Mouse (Mus musculus): ENCODE data around the gene Fkbpl. TPM values are rescaled to one million over a fixed set of nuclear protein-coding genes. Genes with fewer than 3 reads are reported as not detected.

Fkbpl gene
- polyA plus RNA-seq, 1 experiment from 2014 or later: 14.4 TPM

DNA sequence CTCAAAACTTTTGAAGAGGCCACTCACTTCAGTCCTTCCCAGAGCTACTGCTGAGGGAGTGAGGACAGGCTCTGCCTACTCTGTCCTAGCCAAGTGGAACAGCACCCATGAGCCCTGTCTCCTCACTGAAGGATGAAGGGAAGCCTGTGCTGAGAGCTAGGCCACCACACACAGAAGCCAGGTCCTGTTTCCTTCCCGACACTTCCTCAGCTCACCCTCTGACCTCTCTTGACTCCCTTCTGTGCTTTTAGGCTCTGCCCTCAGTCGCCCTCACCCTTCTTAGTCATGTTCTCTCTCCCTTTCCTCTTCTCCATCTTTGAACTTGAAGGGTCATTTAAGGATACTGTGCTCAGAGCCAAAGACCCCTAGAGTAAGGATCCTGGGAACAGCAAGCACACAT lies 12.7 kb downstream of the Fkbpl start:
- ATAC-seq (ENCODE audit: low FRiP score) (no peak), DNase-seq (ENCODE audit: low spot score, missing footprints) (no peak)
- no peaks in the 10 kb centered on the region for H3K27me3 ChIP-seq (ENCODE audit: control insufficient read depth, insufficient read depth, low read length)
- H3K4me1 ChIP-seq (ENCODE audit: control insufficient read depth, insufficient read depth, low read length): peaks cover 3% of the 10 kb centered on the region; the same call in 1 of the 2 replicates
- no peak overlapping the region for H3K27ac ChIP-seq (ENCODE audit: low read depth, low read length)
- H3K4me2 ChIP-seq: no peak overlapping the region
- no peak overlapping the region for H3K4me3 ChIP-seq (ENCODE audit: low read depth, low read length)
- peaks cover 4% of the 10 kb centered on the region for H3K36me3 ChIP-seq (ENCODE audit: control insufficient read depth, insufficient read depth, low read length)
- H3K9ac ChIP-seq (ENCODE audit: low read length): no peak overlapping the region
- H3K9me3 ChIP-seq (ENCODE audit: control insufficient read depth, low read length): no peaks in the 10 kb centered on the region
- 51% methylated on average over 2 of the region's 2 CpGs for WGBS

DNA sequence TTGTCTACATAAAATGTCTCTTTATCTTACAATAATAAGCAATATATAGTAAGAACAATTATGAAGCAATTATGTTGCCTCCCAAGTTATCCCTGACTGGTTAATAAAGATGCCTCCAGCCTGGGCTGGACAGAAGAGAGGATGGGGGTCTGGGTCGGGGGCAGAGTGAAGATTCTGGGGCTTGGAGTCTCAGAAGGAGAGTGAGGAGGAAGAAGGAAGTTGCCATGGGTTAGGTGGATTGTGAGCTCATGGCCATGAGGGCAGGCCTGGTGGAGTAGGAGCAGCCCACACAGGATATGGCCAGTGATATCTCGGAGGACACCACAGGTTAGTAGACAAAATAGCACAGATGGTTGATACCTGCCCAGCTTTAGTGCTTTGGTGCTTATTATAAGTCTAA lies 13.6 kb downstream of the Fkbpl start:
- ATAC-seq (ENCODE audit: low FRiP score) (no peak), DNase-seq (ENCODE audit: low spot score, missing footprints) (no peak)
- H3K4me3 ChIP-seq (ENCODE audit: low read depth, low read length): no peak overlapping the region
- 79% methylated on average over 2 of the region's 2 CpGs for WGBS
- H3K4me2 ChIP-seq: no peak overlapping the region
- H3K9ac ChIP-seq (ENCODE audit: low read length): no peak overlapping the region
- H3K27ac ChIP-seq (ENCODE audit: low read depth, low read length): no peak overlapping the region
- H3K4me1 ChIP-seq (ENCODE audit: control insufficient read depth, insufficient read depth, low read length): peaks cover 3% of the 10 kb centered on the region; the same call in 1 of the 2 replicates
- peaks cover 1% of the 10 kb centered on the region for H3K36me3 ChIP-seq (ENCODE audit: control insufficient read depth, insufficient read depth, low read length)
- no peaks in the 10 kb centered on the region; the same call in 1 of the 2 replicates for H3K27me3 ChIP-seq (ENCODE audit: control insufficient read depth, insufficient read depth, low read length)
- H3K9me3 ChIP-seq (ENCODE audit: control insufficient read depth, low read length): no peaks in the 10 kb centered on the region

DNA sequence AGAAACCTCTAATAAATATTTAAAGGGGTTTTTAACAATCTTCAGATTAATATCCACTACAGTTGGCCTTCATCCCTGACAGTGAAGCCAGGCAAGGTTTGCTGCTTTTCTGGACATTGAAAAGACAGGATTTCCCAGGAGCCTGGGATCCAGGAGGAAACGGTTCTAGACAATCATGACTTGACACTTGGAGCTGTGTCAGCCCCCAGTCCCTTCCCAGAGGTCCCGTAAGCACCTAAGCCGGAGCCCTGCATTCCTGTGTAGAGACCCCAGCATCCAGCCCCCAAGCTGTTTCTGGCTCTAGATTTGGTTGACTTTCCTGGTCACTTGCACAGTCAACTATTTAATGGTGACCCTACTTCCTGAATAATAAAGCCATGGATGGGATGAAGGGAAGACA lies 14.0 kb downstream of the Fkbpl start:
- DNase-seq (ENCODE audit: low spot score, missing footprints) (no peak), ATAC-seq (ENCODE audit: low FRiP score) (no peak)
- H3K4me3 ChIP-seq (ENCODE audit: low read depth, low read length): no peak overlapping the region
- WGBS: 87% methylated on average over 3 of the region's 3 CpGs
- H3K27ac ChIP-seq (ENCODE audit: low read depth, low read length): no peak overlapping the region
- no peaks in the 10 kb centered on the region for H3K36me3 ChIP-seq (ENCODE audit: control insufficient read depth, insufficient read depth, low read length)
- H3K4me2 ChIP-seq: no peak overlapping the region
- H3K9ac ChIP-seq (ENCODE audit: low read length): no peak overlapping the region
- peaks cover 3% of the 10 kb centered on the region; the same call in 1 of the 2 replicates for H3K4me1 ChIP-seq (ENCODE audit: control insufficient read depth, insufficient read depth, low read length)
- H3K9me3 ChIP-seq (ENCODE audit: control insufficient read depth, low read length): no peaks in the 10 kb centered on the region
- H3K27me3 ChIP-seq (ENCODE audit: control insufficient read depth, insufficient read depth, low read length): no peaks in the 10 kb centered on the region; the same call in 1 of the 2 replicates

DNA sequence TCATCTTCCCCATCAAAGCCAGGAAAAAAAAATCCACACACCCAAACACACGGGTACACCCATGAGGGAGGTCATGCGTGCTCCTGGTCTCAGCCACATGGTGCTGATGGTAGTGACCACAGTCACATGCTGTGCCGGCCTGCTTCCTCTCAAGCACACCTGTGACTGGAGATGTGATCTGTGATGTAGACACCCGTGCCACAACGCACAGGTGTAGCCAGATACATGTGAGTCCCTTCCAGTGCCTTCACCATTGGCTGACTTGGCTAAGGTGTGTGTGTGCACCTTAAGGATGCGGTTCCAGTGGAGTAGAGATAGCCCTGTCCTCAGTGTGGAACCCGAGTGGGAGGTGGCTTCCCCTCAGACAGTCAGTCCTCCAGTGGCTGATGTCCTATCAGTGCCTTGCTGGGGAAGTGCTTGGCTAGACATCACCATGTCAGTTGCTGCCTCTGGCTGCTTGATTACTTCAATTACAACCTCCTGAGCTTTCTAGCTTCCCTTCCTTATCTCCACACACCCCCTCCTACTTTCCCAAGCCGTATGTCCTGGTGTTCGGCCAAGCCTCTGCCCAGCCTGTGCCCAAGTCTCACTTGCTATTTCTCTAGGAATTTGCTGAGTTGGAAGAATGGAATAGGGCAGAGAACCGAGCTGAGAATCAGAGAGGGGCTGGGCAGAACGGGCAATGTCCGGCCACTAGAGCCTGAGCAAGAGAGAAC lies 14.8 kb downstream of the Fkbpl start:
- Histone ChIP-seq H3K27ac (ENCODE audit: low read depth, low read length) (no peak overlapping the region), H3K4me3 (ENCODE audit: low read depth, low read length) (no peak overlapping the region), H3K9me3 (ENCODE audit: control insufficient read depth, low read length) (no peaks in the 10 kb centered on the region), H3K36me3 (ENCODE audit: control insufficient read depth, insufficient read depth, low read length) (no peaks in the 10 kb centered on the region), H3K4me1 (ENCODE audit: control insufficient read depth, insufficient read depth, low read length) (peaks cover 3% of the 10 kb centered on the region; the same call in 1 of the 2 replicates), H3K4me2 (no peak overlapping the region), H3K27me3 (ENCODE audit: control insufficient read depth, insufficient read depth, low read length) (no peaks in the 10 kb centered on the region; the same call in 1 of the 2 replicates), H3K9ac (ENCODE audit: low read length) (no peak overlapping the region)
- no peak for ATAC-seq (ENCODE audit: low FRiP score)
- no peak for DNase-seq (ENCODE audit: low spot score, missing footprints)
- WGBS: 72% methylated on average over 12 of the region's 12 CpGs

DNA sequence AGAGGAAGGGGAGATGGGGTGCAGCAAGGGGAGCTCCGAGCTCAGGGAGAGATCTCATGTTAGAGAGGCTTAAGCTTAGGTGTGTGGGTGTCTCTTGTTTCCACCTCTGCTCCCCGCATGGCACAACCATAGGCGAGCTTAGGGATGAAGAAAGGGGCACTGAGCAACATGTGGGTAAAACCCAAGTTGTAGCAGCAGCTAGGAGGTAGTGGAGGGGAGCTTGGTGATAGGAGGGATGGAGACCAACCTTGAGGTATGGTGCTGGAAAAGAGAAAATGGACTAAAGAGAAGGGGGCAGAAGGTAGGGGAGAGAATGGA lies 15.3 kb downstream of the Fkbpl start:
- H3K4me3 ChIP-seq (ENCODE audit: low read depth, low read length): no peak overlapping the region
- no peaks in the 10 kb centered on the region for H3K9me3 ChIP-seq (ENCODE audit: control insufficient read depth, low read length)
- H3K4me1 ChIP-seq (ENCODE audit: control insufficient read depth, insufficient read depth, low read length): peaks cover 3% of the 10 kb centered on the region; the same call in 1 of the 2 replicates
- 63% methylated on average over 3 of the region's 3 CpGs for WGBS
- H3K27ac ChIP-seq (ENCODE audit: low read depth, low read length): no peak overlapping the region
- ATAC-seq (ENCODE audit: low FRiP score) (no peak), DNase-seq (ENCODE audit: low spot score, missing footprints) (no peak)
- no peaks in the 10 kb centered on the region; the same call in 1 of the 2 replicates for H3K27me3 ChIP-seq (ENCODE audit: control insufficient read depth, insufficient read depth, low read length)
- no peak overlapping the region for H3K9ac ChIP-seq (ENCODE audit: low read length)
- H3K4me2 ChIP-seq: no peak overlapping the region
- no peaks in the 10 kb centered on the region for H3K36me3 ChIP-seq (ENCODE audit: control insufficient read depth, insufficient read depth, low read length)

GRCm38 (mm10) chr17:34660259-34660820 lies 15.8 kb downstream of the Fkbpl start:
- H3K9me3 ChIP-seq (ENCODE audit: control insufficient read depth, low read length): no peaks in the 10 kb centered on the region
- no peaks in the 10 kb centered on the region for H3K36me3 ChIP-seq (ENCODE audit: control insufficient read depth, insufficient read depth, low read length)
- no peak overlapping the region for H3K27ac ChIP-seq (ENCODE audit: low read depth, low read length)
- no peaks in the 10 kb centered on the region; the same call in 1 of the 2 replicates for H3K27me3 ChIP-seq (ENCODE audit: control insufficient read depth, insufficient read depth, low read length)
- H3K4me2 ChIP-seq: no peak overlapping the region
- ATAC-seq (ENCODE audit: low FRiP score): no peak
- DNase-seq (ENCODE audit: low spot score, missing footprints): no peak
- no peak overlapping the region; the same call in 1 of the 2 replicates for H3K9ac ChIP-seq (ENCODE audit: low read length)
- 43% methylated on average over 10 of the region's 11 CpGs for WGBS
- peaks cover 3% of the 10 kb centered on the region; the same call in 1 of the 2 replicates for H3K4me1 ChIP-seq (ENCODE audit: control insufficient read depth, insufficient read depth, low read length)
- H3K4me3 ChIP-seq (ENCODE audit: low read depth, low read length): no peak overlapping the region

DNA sequence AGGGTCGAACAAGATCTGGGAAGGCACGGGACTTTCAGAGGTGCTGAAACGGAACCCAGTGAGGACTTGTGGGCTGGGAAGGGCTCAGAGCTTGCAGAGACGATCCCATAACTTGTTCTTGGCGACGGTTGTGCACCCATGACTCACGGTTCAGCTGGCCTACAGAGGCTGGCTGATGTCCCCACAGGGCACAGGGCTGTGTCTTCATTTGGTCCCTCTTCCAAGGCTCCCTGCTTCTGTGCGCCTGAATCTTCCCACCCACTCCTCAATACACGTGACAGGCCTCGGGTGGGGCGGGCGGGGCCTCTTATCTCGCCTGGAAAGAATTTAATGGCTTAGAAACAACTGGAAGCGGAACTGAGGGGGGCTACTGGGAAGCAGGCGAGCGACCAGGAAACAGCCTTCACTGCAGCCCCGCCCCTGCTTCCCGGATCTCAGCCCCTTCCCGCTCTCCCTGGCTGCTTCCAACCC lies 16.6 kb downstream of the Fkbpl start:
- Histone ChIP-seq H3K4me1 (ENCODE audit: control insufficient read depth, insufficient read depth, low read length) (peaks cover 3% of the 10 kb centered on the region; the same call in 1 of the 2 replicates), H3K9ac (ENCODE audit: low read length) (no peak overlapping the region), H3K9me3 (ENCODE audit: control insufficient read depth, low read length) (no peaks in the 10 kb centered on the region), H3K36me3 (ENCODE audit: control insufficient read depth, insufficient read depth, low read length) (no peaks in the 10 kb centered on the region), H3K4me3 (ENCODE audit: low read depth, low read length) (no peak overlapping the region), H3K27me3 (ENCODE audit: control insufficient read depth, insufficient read depth, low read length) (no peaks in the 10 kb centered on the region; the same call in 1 of the 2 replicates), H3K27ac (ENCODE audit: low read depth, low read length) (no peak overlapping the region), H3K4me2 (no peak overlapping the region)
- ATAC-seq (ENCODE audit: low FRiP score) (no peak), DNase-seq (ENCODE audit: low spot score, missing footprints) (no peak)
- 10% methylated on average over 19 of the region's 19 CpGs for WGBS

DNA sequence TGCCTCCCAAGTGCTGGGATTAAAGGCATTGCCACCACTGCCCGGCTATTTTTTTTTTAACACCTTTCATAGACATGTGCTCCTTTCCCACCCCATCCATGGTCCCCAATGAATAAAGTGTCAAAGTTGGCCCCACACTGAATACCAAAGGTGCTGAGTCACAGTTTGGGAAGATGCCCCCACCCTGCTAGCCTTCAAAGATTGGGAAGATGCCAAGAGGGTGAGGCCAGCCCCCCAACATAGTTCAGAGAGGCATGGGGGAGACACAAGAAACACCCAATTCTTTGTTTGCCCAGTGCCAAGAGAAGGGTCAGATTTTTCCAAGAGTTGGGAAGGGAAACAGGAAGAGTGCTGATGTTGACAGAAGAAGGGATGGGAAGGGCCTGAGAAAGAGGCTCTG lies 17.9 kb downstream of the Fkbpl start:
- ATAC-seq (ENCODE audit: low FRiP score) (no peak), DNase-seq (ENCODE audit: low spot score, missing footprints) (no peak)
- WGBS: 81% methylated on average over 1 of the region's 1 CpGs
- Histone ChIP-seq H3K36me3 (ENCODE audit: control insufficient read depth, insufficient read depth, low read length) (no peaks in the 10 kb centered on the region), H3K27me3 (ENCODE audit: control insufficient read depth, insufficient read depth, low read length) (no peaks in the 10 kb centered on the region; the same call in 1 of the 2 replicates), H3K9me3 (ENCODE audit: control insufficient read depth, low read length) (no peaks in the 10 kb centered on the region), H3K4me1 (ENCODE audit: control insufficient read depth, insufficient read depth, low read length) (no peaks in the 10 kb centered on the region; the same call in 1 of the 2 replicates), H3K27ac (ENCODE audit: low read depth, low read length) (no peak overlapping the region), H3K9ac (ENCODE audit: low read length) (no peak overlapping the region), H3K4me3 (ENCODE audit: low read depth, low read length) (no peak overlapping the region), H3K4me2 (no peak overlapping the region)

DNA sequence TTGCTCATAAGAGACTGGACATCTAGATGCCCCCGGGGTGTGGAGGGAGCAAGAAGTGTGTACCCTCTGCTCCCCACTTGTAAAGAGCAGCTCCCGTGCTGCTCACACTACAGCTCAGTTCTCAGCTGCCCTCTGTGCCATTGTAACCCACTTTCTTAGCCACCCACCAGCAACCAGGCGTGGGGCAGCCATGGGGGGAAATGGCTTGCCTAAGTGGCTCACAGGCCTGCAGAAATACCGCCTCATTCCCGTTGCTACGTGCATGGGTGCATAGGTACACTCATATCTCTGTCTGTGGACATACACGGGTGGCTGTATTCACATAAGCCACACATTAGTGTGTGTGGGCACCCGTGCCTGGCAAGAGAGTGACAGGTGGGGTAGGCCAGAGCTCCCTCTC lies 18.4 kb downstream of the Fkbpl start:
- H3K4me2 ChIP-seq: no peak overlapping the region
- H3K9me3 ChIP-seq (ENCODE audit: control insufficient read depth, low read length): no peaks in the 10 kb centered on the region
- H3K9ac ChIP-seq (ENCODE audit: low read length): no peak overlapping the region
- DNase-seq (ENCODE audit: low spot score, missing footprints): no peak
- no peak overlapping the region for H3K27ac ChIP-seq (ENCODE audit: low read depth, low read length)
- no peak overlapping the region for H3K4me3 ChIP-seq (ENCODE audit: low read depth, low read length)
- ATAC-seq (ENCODE audit: low FRiP score): no peak
- H3K4me1 ChIP-seq (ENCODE audit: control insufficient read depth, insufficient read depth, low read length): no peaks in the 10 kb centered on the region; the same call in 1 of the 2 replicates
- no peaks in the 10 kb centered on the region for H3K36me3 ChIP-seq (ENCODE audit: control insufficient read depth, insufficient read depth, low read length)
- H3K27me3 ChIP-seq (ENCODE audit: control insufficient read depth, insufficient read depth, low read length): no peaks in the 10 kb centered on the region; the same call in 1 of the 2 replicates
- 88% methylated on average over 8 of the region's 8 CpGs for WGBS

Data from midbrain, embryonic 11.5 days (tissue).